In the genomic region with DNA sequence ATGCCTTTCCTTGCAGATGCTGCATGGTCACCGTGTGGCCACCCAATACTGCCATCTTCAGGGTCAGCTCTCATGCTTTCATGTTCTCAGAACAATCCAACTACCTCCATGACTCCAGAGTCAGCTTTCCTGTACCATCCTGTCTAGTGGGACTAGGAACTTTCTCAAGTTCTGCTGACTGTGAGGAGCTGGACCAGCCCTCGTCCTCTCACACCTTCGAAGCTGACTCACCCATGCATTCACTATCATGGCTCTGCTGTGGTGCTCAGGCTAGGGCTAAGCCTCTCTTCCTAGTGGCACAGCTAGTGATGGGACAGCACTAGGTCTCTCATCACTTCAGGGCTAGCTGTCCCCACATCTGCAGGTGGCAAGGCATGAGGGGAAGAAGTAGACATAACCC, we compare ENCODE assay signal across 14 mouse cellular contexts.
"Had no signal": no experiment of that assay in that cellular context is flagged by ENCODE, and none has a peak within 500 bp of the region (broad histone marks: within the 10 kb centered on the region; RNA-seq: fewer than 3 reads in every experiment).

No protein-coding gene starts in this region.

- H3K9me3 ChIP-seq: intestine, embryonic 15.5 days; limb, embryonic 12.5 days; stomach, embryonic 15.5 days had no signal

- H3K4me3 ChIP-seq: intestine, embryonic 15.5 days; limb, embryonic 12.5 days; stomach, embryonic 15.5 days had no signal

- DNase-seq: kidney, adult 8-10 months; kidney, postnatal 25 days; layer of hippocampus, adult 9-11 months; layer of hippocampus, postnatal 36 days; lung, embryonic 14.5 days; lung, postnatal 14 days; right cerebral cortex, postnatal 14 days; thymus, adult 2 months; thymus, postnatal 25 days had no signal

- ATAC-seq: intestine, embryonic 15.5 days; midbrain, embryonic 16.5 days had no signal

- H3K4me1 ChIP-seq: intestine, embryonic 15.5 days; limb, embryonic 12.5 days; stomach, embryonic 15.5 days had no signal

- H3K27me3 ChIP-seq: intestine, embryonic 15.5 days; limb, embryonic 12.5 days; stomach, embryonic 15.5 days had no signal

- H3K27ac ChIP-seq: intestine, embryonic 15.5 days; limb, embryonic 12.5 days; stomach, embryonic 15.5 days had no signal

- H3K9ac ChIP-seq: intestine, embryonic 15.5 days; limb, embryonic 12.5 days; lung, embryonic 14.5 days; stomach, embryonic 15.5 days had no signal

- H3K4me2 ChIP-seq: intestine, embryonic 15.5 days; limb, embryonic 12.5 days; lung, embryonic 14.5 days; midbrain, embryonic 11.5 days; stomach, embryonic 15.5 days had no signal

- H3K36me3 ChIP-seq: intestine, embryonic 15.5 days; limb, embryonic 12.5 days; stomach, embryonic 15.5 days had no signal
